Mouse (Mus musculus) embryo, embryonic 10.5 days (tissue): ENCODE data around the gene Clasrp.
A peak's percentile ranks its signal among the peaks of the same experiment; 100 is the strongest.

Source experiments
- DNase-seq: peaks from one replicate; pipeline ENCODE4 v3.0.0-alpha.2; 2015; ENCODE audit warnings: low spot score

Clasrp gene

DNA sequence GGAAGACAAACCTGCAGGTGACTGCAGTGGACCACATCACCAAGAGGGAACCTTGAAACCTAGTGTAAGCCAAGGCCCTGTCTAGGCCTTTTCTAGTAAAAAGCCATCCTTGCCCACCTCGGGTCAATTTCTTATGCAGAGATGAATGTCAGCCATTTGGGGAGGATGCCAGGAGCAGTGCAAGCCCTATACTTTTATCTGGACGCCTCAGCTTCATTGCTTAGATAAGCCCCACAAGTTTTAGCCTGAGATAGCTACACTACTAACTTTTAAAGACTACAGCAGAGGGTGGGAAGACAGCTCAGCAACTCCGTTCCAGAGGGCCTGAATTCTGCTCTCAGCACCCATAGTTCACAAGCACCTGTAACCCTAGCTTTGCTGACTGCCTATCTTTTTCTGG is 40.4 kb downstream of the Clasrp start:
- no peak for DNase-seq

DNA sequence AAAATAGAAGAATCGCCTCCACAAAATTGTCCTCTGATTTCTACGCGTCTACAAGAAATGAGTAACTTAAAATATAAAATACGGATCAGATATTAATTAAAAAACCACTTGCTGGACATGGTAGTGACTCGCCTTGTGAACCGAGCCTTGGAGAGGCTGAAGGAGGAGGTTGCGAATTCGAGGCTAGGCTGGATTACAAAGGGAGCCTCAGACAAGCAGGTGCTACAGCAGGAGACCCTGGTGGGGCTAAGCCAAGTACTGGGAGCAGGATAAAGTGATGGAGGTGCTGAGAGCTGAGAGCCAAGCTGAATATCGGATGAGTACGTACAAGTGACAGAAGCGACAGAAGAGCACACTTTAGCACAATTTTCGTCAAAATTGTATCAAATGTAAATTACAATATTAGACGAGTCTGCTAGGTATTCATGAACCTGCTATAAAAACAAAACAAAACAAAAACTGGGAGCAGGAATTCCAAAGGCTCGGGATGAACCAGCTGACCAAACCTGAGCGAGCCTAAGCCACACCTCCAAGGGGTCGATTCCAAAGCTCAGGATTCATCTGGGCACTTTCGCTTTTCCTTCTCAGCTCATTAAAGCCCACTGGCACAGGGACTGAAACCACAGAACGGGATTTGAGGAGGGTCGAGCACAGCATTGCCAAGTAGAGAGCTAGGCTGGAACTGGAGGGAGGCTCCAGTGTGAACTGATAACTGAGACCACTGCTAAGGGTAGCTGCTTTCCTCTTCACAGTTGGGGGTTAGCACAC is 41.5 kb downstream of the Clasrp start, which contains the start of gene Ppp1r37:
Gene Ppp1r37, minus strand, starts transcription at position 434 of the 768 bp plus-strand sequence.
- peak; percentile 72 for DNase-seq

DNA sequence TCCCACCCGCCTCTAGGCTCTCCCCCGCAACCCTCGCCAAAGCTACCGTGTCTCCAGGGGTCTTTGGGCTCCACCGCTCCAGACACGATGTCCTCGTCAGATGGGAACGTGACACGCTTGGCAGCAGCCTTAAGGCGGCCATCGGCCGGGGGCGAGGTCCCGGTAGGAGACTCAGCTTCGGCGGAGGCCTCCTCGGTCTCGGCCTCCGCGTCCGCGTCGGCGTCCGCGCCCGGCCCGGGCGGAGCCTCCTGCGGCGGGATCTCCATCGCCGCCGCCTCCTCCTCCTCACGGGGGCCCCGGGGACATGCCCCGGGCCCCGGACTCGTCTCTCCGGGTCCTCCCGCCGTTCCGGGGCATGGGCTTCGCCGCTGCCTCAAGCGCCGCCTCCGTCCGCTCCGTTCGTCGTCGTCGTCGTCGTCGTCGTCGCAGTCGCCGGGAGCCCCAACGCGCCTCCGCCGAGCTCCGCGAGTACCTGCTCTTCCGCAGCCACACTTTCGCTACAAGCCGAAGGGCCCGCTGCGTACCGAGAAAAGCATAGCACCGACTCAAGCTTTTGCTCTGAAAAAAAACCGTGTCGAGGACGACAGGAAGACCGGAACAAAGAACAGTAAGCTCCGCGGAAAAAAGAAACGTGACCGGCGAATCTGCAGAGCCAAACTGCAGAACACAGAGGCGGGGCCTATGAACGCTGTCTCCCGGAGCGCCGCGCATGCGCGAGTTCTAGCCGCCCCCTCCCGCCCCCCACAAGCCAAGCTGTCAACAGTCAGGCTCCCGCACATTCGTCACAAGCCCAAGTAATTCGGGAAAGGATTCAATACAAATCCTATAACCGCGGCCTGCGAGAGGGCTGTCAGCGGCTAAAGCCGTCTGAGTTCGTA is 42.3 kb downstream of the Clasrp start:
- DNase-seq, result peak; percentile 96

DNA sequence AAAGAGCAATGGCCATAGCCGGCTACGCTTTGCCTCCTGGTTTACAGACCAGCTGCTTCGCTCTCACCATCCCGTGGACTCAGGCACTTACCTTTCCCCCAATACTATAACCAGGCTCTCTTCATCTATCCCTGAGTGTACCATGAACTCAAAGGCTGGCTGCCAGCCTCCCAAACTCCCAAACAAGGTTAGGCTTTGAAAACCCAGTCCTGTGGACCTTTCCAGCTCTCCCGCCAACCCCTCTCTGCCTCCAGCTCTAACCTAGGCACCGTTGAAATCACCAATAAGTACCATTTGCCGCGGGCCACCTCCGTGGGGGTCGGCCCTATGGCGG is 42.9 kb downstream of the Clasrp start:
- DNase-seq, result peak; percentile 22

DNA sequence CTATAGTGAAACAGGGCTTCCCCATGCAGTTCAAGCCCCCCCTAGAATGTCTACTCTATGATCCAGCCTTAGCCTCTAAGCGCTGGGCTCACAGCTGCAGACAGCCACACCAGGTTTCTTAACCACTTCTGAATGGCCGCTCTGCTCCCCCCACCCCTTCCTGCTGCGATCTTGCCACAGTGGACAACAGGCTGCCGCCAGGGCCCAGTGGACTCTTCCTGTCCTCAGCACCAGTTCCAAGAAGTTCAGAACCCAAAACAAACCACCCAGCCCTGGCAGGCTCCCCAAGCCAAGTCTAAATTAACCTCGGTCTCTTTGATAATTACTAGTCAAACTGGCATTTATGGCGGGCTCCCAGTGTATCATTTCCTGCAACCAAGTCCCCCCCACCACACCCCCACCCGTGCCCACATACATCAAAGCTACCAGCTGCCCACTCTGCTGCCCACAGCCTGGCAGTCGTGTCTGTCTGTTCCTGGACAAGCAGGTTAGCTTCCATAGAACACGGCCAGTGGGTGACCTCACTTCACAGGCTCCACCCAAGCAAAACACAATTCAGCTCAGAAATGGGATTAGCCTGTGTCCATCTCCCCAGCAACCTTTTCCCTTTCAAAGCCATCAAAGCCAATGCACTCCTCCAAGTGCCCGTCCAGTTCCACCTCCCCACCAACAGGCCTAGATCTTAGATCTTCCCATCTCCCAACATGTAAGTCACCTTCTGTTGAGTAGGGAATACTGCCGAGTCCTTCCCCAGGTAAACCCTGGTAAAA is 43.6 kb downstream of the Clasrp start:
- peak; percentile 20 for DNase-seq

DNA sequence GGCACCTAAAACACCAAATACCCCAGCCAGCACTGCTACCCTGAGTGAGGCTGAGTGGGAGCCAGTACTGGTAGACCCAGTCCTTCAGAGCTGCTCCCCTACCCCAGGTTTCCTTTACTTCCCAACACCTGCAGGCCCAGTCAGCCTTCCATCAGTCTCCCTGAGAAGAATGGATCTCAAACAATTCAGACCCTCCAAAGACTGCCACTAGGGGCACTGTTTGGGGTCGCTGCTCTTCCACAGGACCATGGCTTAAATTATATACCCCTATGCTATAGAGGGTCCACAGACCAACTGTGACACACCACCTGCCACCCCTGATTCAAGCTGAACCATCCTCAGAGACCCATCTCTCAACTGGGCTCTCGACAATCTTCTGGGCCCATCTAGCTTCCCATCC is 45.3 kb downstream of the Clasrp start:
- DNase-seq, result peak; percentile 72

DNA sequence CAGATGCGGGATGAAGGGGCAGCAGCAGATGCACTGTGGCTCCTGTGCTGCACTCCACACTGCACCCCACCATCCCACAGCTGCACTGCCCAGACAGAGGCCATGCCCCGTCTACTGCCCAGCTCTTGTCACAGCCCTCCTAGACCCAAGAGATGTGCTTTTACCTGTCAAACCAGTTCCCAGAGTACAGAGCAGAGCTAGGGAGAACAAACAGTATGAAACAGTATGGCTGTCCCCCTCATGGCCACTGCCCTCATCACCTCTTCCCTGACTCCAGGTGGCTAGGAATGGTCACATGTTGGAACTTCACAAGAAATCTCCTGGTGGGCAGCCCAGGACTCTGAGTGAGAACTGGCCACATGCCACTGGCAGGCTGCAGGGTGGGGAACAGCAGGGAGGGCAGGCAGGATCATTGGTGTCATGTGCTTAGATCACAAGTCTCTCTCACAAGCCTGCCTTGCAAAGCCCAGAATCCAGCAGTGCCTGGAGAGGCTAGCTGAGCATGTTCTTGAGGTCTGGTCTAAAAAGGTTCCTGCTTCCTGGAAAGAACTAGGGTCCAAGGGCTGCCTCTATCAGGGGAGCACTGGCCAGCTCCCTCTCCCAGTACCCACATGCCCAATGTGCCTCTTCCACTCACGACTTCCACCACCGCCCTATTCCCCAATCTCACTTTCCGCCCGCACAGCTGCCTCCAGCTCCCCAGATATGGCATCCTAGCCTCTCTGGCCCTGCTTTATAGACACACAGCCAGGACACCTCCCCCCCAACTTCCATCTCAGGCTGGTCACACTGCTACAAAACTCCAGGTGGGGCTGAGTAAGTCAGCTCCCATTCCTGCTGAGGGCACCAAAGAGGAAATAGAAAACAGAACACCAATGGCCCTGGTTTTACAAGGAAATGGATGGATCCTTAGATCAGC is 46.0 kb downstream of the Clasrp start:
- no peak for DNase-seq

DNA sequence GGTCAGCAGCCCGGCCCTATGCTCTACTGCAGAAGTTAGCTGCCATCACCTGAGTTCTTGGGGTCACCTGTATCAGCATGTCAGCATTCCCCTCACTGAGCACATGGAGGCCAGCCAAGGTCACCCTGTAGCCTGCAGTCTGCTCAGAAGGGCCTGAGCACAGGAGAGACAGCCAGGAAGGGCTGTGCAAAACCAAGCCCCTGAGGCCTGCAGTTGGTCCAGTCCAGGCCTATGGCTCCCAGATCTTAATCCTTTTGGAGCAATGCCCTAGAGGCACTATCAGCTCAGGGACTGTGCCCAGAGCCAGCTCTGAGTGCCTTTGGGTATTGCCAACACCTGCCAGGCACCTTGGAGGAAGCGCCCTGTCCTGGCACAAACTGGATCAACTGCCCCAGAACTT is 47.2 kb downstream of the Clasrp start:
- DNase-seq, result no peak

DNA sequence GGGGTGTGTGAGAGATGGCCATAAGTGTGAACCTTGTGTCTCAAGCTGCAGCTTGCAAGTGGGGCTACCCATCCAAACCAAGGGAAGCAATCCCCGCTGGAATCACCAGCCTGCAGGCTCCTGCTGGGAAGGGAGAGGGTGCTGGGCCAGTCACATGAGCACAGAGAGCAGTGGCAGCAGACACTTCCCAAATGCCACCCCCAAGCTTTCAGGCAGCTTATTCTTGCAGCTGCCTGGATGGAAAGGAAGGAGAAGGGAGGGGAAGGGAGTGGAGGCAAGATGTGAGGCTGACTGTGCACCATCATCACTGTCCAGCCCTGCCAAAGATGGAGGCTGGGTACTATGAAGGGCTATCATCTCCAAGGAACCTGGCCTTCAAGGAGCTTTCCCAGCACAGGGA is 50.1 kb downstream of the Clasrp start:
- no peak for DNase-seq

DNA sequence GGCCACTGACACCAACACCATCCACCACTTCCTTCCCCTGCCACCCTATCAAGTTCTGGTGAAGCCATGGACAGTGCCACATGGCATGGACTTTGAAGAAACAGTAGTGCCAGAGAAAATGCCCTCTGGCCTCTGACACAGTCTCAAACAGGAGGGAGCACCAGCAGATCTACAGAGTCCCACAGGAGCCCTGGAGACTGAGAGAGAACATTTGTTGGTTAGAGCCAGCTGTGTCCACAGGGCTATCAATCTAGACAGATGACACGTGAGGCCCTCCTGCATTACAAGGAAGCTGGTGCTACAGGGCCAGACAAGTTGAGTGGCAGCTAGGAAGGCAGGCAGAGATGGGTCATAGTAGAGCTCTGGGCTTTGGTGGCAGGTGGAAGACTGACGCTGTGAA is 51.8 kb downstream of the Clasrp start:
- DNase-seq, result no peak

DNA sequence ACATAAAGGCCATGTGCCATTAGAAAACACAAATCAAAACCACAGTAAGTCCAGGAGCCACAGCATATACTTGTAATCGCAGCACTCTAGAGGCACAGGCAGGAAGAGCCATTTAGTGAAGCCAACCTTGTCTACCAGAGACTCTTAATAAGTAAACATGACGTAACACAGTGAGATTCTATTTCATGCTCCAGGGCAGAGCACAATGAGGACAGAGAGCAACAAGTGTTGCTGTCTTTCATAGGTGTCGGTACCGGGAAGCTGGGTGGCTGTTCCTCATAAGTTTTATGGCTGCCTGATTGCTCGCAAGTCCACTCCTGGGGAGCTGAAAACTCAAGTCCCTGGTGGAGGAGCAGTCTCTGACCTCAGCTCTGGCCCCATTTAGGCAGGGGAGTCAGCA is 52.7 kb downstream of the Clasrp start:
- DNase-seq, result no peak

DNA sequence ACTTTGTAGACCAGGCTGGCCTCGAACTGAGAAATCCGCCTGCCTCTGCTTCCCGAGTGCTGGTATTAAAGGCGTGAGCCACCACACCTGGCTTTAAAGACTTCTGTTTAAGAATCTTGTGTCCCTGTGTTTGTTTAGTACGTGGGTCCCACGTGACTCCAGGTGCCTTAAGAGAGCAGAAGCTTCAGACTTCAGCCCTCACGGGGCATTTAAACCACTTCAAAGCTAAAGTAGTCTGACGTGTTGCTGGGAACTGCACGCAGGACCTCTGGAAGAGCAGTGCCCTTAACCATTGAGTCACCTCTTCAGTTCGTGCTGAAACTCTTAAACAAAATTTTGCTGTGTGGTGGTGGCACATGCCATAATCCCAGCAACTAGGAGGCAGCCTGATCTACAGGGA is 54.9 kb downstream of the Clasrp start:
- DNase-seq, result no peak

DNA sequence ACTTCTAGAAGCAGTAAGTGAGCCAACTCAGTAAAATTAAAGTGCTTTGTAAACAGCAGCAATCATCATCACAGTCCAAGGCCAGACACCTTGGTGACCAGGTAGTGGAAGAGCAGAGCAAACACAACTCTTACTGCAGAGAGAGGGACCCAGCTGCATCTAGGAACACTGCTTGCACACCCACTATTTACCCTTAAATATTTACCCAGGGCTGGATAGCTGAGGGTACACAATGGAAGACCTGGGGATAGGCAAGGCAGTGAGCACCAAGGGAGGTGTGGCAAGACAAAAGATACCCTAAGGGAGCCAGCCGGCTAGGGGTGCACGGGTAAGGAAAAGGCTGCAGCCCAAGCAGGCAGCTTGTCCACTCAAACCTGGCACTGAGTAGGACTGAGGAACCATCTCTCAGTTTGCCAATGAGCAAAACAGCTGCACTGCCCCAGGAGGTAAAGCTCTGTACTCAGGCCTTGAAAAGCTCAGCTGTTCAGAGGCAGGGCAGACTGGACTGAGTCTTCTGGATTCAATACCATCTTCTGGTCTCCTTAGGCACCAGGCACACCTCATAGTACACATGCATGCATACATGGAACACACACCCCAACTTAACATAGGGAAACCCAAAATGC is 56.8 kb downstream of the Clasrp start:
- no peak for DNase-seq

DNA sequence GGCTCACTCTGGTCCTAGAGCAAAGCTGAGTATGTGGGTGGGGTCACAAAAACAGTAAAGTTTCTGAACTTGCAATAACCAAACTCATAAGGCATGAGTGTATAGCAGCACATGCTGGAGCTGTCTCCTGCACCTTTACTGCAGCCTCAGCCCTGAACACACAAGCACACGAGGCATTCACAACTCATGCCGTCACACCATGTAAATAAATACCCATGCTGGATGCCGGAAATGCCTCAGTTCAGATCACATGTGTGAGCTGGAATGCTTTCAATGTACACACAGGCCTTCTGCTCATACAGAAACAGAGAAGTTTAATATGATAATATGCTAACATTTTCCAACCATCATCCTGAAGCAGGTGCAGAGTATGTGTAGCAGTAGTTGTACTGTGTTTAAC is 58.3 kb downstream of the Clasrp start:
- DNase-seq, result no peak

DNA sequence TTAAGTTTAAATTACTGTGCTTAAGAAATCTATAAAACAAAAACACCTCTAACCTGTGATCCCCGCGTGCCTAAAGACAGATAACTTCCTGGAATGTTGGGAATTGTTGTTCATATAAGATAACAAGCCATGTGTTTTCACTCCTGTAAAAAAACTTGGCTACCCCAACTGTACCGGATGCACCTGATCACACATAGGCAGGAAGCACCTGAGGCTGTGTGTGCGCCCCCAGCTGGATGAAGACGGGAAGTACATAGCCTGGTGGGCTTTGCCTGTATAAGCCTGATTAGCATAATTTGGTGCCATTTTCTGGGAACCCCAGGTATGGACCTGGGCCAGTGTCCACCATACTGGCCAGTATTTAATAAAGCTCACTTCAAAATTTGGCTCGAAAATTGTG is 60.7 kb downstream of the Clasrp start:
- DNase-seq, result peak; percentile 34

DNA sequence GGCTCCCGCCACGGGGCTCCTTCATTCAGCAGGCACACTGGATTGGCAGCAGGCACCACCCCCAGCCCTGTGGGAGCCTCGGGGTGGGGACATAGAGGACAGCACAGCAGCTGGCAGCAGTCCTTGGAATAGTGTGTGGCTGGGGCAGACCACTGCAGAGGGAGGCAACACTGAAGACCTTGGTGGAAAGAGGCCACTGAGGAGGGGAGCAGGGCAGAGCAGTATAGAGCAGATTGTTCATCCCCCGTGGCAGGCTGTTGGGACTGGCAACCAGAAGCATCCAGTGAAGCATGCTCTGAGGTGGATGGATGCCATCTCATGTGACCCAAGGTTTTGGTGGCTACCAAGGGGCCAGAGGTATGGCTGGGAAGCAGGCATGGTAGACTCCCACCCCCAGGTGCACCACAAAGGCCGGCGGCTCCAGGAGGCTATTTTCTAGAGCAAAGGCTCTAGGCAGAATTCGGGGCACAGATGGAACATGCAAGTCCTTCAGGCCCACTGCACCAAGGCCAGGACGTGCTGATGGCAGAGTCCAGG is 62.1 kb downstream of the Clasrp start:
- no peak for DNase-seq

DNA sequence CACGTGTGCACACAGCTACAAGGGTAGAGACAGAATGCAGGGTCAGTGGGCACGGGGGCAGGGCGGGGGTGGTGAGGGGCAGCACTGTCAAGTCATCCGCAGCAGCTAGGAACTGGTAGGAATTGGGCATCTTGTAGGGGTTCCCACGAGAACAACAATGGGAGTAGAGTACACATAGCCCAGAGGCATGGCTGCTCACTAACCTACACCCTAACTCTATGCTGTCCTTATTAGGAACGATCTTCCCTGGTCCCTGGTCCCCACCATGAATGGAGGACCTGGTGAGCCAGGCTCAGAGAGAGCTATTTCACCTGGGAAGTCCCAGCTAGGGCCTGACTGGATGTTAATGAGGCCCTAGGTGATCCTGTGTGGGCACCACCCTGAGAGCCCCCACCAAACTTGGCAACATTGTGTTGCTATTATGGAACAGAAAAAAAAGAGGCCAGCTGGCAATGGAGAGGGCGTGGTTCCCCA is 62.6 kb downstream of the Clasrp start:
- no peak for DNase-seq

DNA sequence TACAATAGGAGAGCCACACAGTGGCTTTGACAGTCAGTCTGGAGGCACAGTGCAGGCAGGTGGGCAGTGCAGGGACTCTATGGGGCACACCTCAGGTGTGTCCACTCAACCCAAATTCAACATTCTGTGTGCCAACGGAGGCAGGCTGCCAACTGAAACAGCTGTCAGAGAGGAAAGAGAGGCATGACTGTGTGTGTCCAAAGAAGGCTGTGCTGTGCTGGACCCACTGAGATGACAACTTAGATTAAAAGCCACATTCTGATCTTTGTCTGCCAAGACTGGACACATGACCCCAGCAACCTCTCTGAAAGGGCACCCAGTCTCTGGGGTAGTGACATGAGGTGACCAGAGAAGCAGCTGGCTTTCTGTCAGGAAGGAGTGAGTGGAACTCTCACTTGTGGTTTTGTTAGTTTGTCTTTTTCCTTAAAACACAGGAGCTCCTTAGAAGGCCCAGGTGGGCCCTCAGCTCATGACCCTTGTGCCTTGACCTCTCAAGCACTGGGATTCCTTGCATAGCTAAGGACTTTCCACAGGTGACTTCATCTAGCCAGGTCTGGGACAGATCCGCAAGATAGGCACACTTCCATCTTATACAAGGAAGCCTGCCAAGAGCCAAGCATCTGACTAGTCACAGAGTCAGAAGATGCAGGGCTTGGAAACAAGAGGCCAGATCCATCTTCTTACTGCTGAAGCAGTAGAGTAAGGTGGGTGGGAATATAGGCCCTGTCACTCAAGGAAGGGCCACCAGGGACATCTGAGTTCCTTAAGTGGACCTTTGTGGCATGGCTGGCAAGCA is 63.3 kb downstream of the Clasrp start:
- DNase-seq, result no peak

DNA sequence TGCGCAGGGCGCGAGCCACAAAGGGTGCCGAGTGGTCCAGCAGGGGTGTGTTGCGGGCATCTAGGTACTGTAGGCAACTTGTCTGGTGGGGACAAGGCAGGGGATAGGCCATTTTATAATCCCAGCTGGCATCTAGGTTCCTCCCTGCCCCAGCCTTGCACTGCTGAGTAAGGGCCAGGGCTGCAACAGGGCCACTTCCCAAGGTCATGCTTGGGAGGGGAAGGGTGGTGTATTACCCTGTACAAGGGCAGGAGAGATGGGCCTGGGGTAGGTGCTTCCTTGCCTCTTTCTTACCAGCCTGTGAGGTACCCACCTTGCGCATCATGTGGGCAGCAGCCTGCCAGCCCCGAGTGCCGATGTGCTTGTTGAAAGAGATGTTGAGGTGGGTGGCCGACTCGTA is 69.6 kb downstream of the Clasrp start:
- no peak for DNase-seq

DNA sequence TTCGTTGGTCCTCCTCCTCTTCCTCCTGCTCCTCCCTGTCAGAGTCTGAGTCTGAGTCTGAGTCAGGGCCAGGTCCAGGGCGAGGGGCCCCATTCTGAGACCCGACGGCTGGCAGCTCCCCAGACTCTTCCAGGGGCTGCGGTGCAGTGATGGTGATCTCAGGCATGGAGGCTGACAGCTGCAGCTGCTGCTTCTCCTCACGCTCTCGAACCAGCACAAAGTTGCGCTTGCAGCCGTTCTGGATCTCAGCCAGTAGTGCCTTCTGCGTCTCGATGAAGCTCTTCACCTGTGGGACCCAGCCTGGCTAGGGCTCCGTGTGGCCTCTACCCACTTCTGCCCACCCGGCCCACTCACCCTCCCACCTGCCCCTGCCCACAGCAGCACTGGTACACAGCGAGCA is 72.0 kb downstream of the Clasrp start:
- no peak for DNase-seq
